Mouse (Mus musculus): Measurements from ENCODE around the gene Polr3h. TPM values are rescaled to one million over a fixed set of nuclear protein-coding genes. Genes with fewer than 3 reads are reported as not detected.
"Not testable (repeated sequence)": the region's sequence is repeated elsewhere in the genome, so short reads cannot be mapped to it uniquely, and the experiment has no call there.

The Polr3h gene
- polyA plus RNA-seq, 1 experiment from 2014 or later = 80.4 TPM

DNA sequence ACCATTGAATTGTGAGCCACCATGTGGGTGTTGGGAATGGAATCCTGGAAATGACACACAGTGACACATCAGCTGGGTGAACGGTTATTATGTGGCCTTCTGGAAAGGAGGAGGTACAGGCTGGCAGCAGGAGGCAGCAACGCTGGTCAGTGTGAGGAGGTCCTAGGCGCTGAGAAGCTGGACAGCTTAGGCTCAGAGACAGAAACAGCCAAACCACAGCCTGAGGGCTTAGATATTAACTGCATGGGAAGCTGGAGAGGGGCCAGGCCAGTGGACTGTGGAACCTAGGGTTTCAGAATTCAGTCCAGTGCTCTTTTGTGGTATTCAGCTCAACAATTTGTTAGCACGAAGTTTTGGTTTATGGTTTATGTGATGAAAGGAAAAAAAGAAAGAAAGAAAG lies 1.7 kb upstream of the Polr3h start:
- Histone ChIP-seq H3K27me3 (replicated peaks) (no peaks in the 10 kb centered on the region), H3K9ac (no peak overlapping the region), H3K4me2 (replicated peaks) (no peak overlapping the region), H3K36me3 (0 out of 2 replicates have a peak, but pooled peaks cover 3% of the 10 kb centered on the region), H3K4me3 (replicated peaks) (no peak overlapping the region), H3K27ac (peak overlapping the region; percentile 64; the same call in 1 of the 2 replicates), H3K9me3 (no peaks in the 10 kb centered on the region), H3K4me1 (replicated peaks) (peaks cover 23% of the 10 kb centered on the region)
- ATAC-seq = no peak
- 55% methylated on average over 4 of the region's 4 CpGs for WGBS

DNA sequence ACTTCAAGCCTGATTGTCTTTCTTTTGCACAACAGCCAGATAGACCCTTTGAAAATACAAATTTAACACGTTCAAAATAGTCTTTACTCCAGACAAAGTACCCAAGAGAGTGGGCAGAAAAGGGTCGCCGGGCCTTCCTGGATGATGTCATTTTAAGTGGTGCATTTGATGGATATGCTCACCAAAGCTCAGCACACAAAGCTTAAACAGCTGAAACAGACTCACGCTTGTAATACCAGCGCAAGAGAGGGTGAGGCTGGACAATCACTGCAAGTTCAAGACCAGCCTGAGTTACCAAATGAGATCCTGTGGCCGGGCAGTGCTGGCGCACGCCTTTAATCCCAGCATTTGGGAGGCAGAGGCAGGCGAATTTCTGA lies 394 bp upstream of the Polr3h start:
- Histone ChIP-seq H3K4me2 (replicated peaks) (peak overlapping the region; percentile 96), H3K27me3 (replicated peaks) (no peaks in the 10 kb centered on the region), H3K4me3 (replicated peaks) (no peak overlapping the region), H3K9me3 (no peaks in the 10 kb centered on the region), H3K27ac (no peak overlapping the region), H3K9ac (no peak overlapping the region), H3K36me3 (0 out of 2 replicates have a peak, but pooled peaks cover 3% of the 10 kb centered on the region), H3K4me1 (replicated peaks) (peaks cover 21% of the 10 kb centered on the region)
- ATAC-seq = peak; percentile 19
- WGBS = 35% methylated on average over 9 of the region's 9 CpGs

- no peak for ATAC-seq
- no peaks in the 10 kb centered on the region for H3K27me3 ChIP-seq (replicated peaks)
- 83% methylated on average over 11 of the region's 11 CpGs for WGBS
- H3K4me2 ChIP-seq (replicated peaks) = peak overlapping the region; percentile 96
- H3K36me3 ChIP-seq = 0 out of 2 replicates have a peak, but pooled peaks cover 3% of the 10 kb centered on the region
- H3K9me3 ChIP-seq = no peaks in the 10 kb centered on the region
- no peak overlapping the region for H3K27ac ChIP-seq
- peak overlapping the region; percentile 77 for H3K4me3 ChIP-seq (replicated peaks)
- H3K4me1 ChIP-seq (replicated peaks) = peaks cover 21% of the 10 kb centered on the region
- H3K9ac ChIP-seq = peak overlapping the region; percentile 80
Measured at GRCm38 (mm10) chr15:81924933-81925332, 1.1 kb downstream of the Polr3h start.

- ATAC-seq = no peak
- no peak overlapping the region for H3K4me2 ChIP-seq (replicated peaks)
- H3K27ac ChIP-seq = no peak overlapping the region
- no peak overlapping the region for H3K9ac ChIP-seq
- H3K36me3 ChIP-seq = peaks cover 3% of the 10 kb centered on the region; the same call in 1 of the 2 replicates
- H3K9me3 ChIP-seq = no peaks in the 10 kb centered on the region
- no peak overlapping the region for H3K4me3 ChIP-seq (replicated peaks)
- H3K27me3 ChIP-seq (replicated peaks) = no peaks in the 10 kb centered on the region
- WGBS = 58% methylated on average over 5 of the region's 5 CpGs
- H3K4me1 ChIP-seq (replicated peaks) = peaks cover 15% of the 10 kb centered on the region
Measured at GRCm38 (mm10) chr15:81921255-81921654, 4.8 kb downstream of the Polr3h start.

DNA sequence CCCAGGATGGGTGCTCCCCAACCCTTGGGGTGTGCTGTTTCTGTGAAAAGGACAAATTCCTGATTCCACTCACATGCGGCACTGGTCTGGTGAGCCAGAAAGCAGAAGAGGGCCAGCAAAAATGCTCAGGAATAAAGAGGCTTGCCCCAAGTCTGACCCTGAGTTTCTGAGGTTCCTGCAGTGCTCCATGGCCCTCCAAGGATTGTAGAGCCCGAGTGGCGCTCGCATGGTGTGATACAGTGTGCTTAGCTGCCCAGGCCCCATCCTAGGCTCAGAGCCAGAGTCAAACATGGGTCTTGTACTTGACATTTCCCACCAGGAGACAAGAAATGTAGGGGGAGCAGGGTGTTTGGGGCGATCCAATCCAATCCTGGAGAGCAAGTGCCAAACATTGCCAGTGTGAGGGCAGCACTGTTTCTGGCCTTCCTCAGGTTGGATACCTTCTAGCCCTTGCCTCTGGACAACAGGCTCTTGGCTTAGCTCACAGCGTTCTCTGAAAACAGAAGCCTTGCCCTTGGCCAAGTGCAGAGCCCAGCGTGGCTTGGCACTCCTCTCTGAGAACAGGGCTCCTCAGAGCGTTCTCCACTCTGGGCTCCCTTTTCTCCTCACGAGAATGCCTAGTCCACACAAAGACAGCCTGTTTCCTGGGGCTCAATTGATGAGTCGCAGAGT lies 5.4 kb downstream of the Polr3h start:
- 87% methylated on average over 10 of the region's 10 CpGs for WGBS
- Histone ChIP-seq H3K9ac (no peak overlapping the region), H3K4me3 (replicated peaks) (no peak overlapping the region), H3K4me1 (replicated peaks) (peaks cover 15% of the 10 kb centered on the region), H3K4me2 (replicated peaks) (no peak overlapping the region), H3K36me3 (peaks cover 9% of the 10 kb centered on the region), H3K27me3 (replicated peaks) (no peaks in the 10 kb centered on the region), H3K27ac (no peak overlapping the region), H3K9me3 (no peaks in the 10 kb centered on the region)
- ATAC-seq = no peak

DNA sequence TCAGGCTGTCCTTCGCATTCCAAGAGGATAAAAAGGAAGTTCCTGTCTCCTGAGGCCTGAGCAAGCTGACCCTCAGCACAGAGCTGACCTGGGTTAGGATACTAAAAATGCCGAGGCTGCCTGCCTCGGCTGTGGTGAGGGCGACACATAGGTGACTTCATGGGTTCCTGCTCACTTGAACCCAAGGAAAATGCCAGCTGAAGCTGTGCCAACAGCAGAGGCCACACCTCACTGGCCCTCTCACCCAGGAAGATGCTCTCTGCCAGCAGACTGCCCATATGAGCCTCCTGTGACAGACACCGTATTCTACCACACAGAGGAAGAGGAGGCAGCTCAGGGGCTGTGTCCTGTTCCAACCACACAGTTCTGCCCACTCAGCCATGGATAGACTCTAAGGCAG lies 7.0 kb downstream of the Polr3h start:
- no peaks in the 10 kb centered on the region for H3K27me3 ChIP-seq (replicated peaks)
- H3K4me2 ChIP-seq (replicated peaks) = no peak overlapping the region
- peaks cover 16% of the 10 kb centered on the region for H3K36me3 ChIP-seq
- no peak overlapping the region for H3K4me3 ChIP-seq (replicated peaks)
- 71% methylated on average over 5 of the region's 5 CpGs for WGBS
- ATAC-seq = no peak
- H3K9ac ChIP-seq = no peak overlapping the region
- 0 out of 2 replicates have a peak, but pooled peaks cover under 1% of the 10 kb centered on the region for H3K4me1 ChIP-seq (replicated peaks)
- no peak overlapping the region for H3K27ac ChIP-seq
- no peaks in the 10 kb centered on the region for H3K9me3 ChIP-seq

- H3K9ac ChIP-seq = no peak overlapping the region
- no peaks in the 10 kb centered on the region for H3K27me3 ChIP-seq (replicated peaks)
- no peaks in the 10 kb centered on the region for H3K9me3 ChIP-seq
- H3K36me3 ChIP-seq = peaks cover 26% of the 10 kb centered on the region
- H3K27ac ChIP-seq = no peak overlapping the region
- H3K4me2 ChIP-seq (replicated peaks) = no peak overlapping the region
- no peaks in the 10 kb centered on the region for H3K4me1 ChIP-seq (replicated peaks)
- H3K4me3 ChIP-seq (replicated peaks) = no peak overlapping the region
- peak; percentile 66; the same call in 1 of the 2 replicates for ATAC-seq
- WGBS = 55% methylated on average over 6 of the region's 6 CpGs
Measured at GRCm38 (mm10) chr15:81917621-81918463, 8.2 kb downstream of the Polr3h start.

- Histone ChIP-seq H3K9ac (no peak overlapping the region), H3K4me3 (replicated peaks) (no peak overlapping the region), H3K4me1 (replicated peaks) (no peaks in the 10 kb centered on the region), H3K27ac (no peak overlapping the region), H3K4me2 (replicated peaks) (no peak overlapping the region), H3K36me3 (peaks cover 32% of the 10 kb centered on the region), H3K27me3 (replicated peaks) (no peaks in the 10 kb centered on the region), H3K9me3 (no peaks in the 10 kb centered on the region)
- 89% methylated on average over 12 of the region's 12 CpGs for WGBS
- no peak for ATAC-seq
Measured at GRCm38 (mm10) chr15:81917201-81917600, 8.8 kb downstream of the Polr3h start.

DNA sequence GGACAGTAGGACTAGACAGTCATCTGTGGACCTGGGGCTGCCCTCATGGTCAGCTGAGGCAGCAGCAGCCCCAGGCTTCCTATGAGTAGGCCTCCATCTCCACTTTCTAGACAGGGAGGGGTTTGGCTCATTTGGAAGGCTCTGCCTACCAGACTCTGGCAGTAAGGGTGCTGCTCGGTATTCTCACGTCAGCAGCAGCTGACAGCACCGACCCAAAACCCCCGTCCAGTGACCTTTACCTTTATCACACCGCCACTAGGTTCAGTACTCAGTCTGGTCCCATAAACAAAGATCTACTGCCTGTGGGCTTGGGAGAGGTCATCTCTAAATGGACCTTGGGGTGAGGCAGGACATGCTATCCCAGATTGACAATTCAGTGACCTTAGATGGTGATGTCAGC lies 10.4 kb downstream of the Polr3h start:
- Histone ChIP-seq H3K36me3 (peaks cover 42% of the 10 kb centered on the region), H3K9me3 (no peaks in the 10 kb centered on the region), H3K27me3 (replicated peaks) (no peaks in the 10 kb centered on the region), H3K4me2 (replicated peaks) (no peak overlapping the region), H3K4me3 (replicated peaks) (no peak overlapping the region), H3K9ac (no peak overlapping the region), H3K4me1 (replicated peaks) (no peaks in the 10 kb centered on the region), H3K27ac (no peak overlapping the region)
- WGBS = 76% methylated on average over 5 of the region's 5 CpGs
- no peak for ATAC-seq

GRCm38 (mm10) chr15:81914668-81915067 lies 11.4 kb downstream of the Polr3h start:
- H3K27me3 ChIP-seq (replicated peaks) = no peaks in the 10 kb centered on the region
- H3K36me3 ChIP-seq = peaks cover 49% of the 10 kb centered on the region
- no peak overlapping the region for H3K27ac ChIP-seq
- no peaks in the 10 kb centered on the region for H3K9me3 ChIP-seq
- H3K4me2 ChIP-seq (replicated peaks) = no peak overlapping the region
- 80% methylated on average over 5 of the region's 5 CpGs for WGBS
- ATAC-seq = no peak
- H3K4me1 ChIP-seq (replicated peaks) = no peaks in the 10 kb centered on the region
- no peak overlapping the region for H3K4me3 ChIP-seq (replicated peaks)
- no peak overlapping the region for H3K9ac ChIP-seq

- Histone ChIP-seq H3K9ac (no peak overlapping the region), H3K9me3 (no peaks in the 10 kb centered on the region), H3K27ac (no peak overlapping the region), H3K4me1 (replicated peaks) (no peaks in the 10 kb centered on the region), H3K4me3 (replicated peaks) (no peak overlapping the region), H3K27me3 (replicated peaks) (no peaks in the 10 kb centered on the region), H3K4me2 (replicated peaks) (no peak overlapping the region), H3K36me3 (peaks cover 63% of the 10 kb centered on the region)
- 74% methylated on average over 2 of the region's 2 CpGs for WGBS
- no peak for ATAC-seq
Measured at GRCm38 (mm10) chr15:81912498-81912897, 13.5 kb downstream of the Polr3h start.

DNA sequence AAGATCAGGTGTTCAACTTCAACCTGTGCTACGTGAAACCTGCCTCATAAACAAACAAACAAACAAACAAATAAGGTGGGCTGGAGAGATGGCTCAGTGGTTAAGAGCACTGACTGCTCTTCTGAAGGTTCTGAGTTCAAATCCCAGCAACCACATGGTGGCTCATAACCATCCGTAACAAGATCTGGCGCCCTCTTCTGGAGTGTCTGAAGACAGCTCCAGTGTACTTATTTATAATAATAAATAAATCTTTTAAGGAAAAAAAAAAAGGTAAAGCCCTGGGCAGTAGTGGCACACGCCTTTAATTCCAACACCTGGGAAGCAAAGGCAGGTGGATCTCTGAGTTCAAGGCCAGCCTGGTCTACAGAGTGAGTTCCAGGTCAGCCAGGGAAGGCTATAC lies 17.3 kb downstream of the Polr3h start:
- H3K4me1 ChIP-seq (replicated peaks); H3K27me3 ChIP-seq (replicated peaks); H3K9me3 ChIP-seq; H3K4me2 ChIP-seq (replicated peaks); H3K9ac ChIP-seq; H3K27ac ChIP-seq; ATAC-seq; H3K4me3 ChIP-seq (replicated peaks): not testable (repeated sequence)
- WGBS = 87% methylated on average over 4 of the region's 4 CpGs
- peaks cover 78% of the 10 kb centered on the region for H3K36me3 ChIP-seq
